Mouse (Mus musculus): ENCODE measurements at regions not wholly inside any gene's neighbourhood (a gene's known extent, or its start where the extent isn't known, plus 50 kb on each side); places are given as distances from the start of the nearest gene placed in this dataset.

DNA sequence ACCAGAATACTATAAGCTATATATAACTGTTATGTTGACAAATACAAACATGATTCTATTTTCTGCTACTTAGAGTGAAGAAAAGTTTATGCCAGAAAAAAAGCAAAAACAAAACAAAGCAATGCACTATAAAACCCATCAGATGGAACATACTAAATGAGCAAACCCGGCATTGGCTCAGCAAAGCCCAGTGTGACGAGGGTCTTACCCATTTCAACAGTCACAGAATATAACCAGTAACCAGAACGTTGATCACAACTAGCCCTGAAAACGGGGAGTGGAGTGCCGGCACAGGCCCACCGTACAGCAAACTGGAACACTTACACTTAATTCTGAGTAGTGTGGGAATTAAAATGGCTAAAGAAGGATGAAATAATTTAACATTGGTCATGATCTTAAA is 66.0 kb upstream of the BC052040 start:
- no peaks in the 10 kb centered on the region for H3K79me3 ChIP-seq (ENCODE audit: low read depth)
- H3K36me3 ChIP-seq (ENCODE audit: control insufficient read depth, insufficient read depth), result no peaks in the 10 kb centered on the region
- H3K4me3 ChIP-seq (ENCODE audit: insufficient read depth, poor library complexity, severe bottlenecking), result no peak overlapping the region
- TF ChIP-seq FOSL1 (IDR thresholded peaks at IDR 0.05; ENCODE audit: insufficient read depth, low read length, poor library complexity, severe bottlenecking), result no peak
- TF ChIP-seq MYOG (IDR thresholded peaks at IDR 0.05; ENCODE audit: control insufficient read depth, extremely low read depth, insufficient read length), result no peak
- no peak for TF ChIP-seq MYOD1 (IDR thresholded peaks at IDR 0.05; ENCODE audit: control insufficient read depth, insufficient read length, low read depth)
- no peak for TF ChIP-seq CTCF (IDR thresholded peaks at IDR 0.05; ENCODE audit: control insufficient read depth, insufficient read depth, insufficient read length)
- no peak for TF ChIP-seq MAX (IDR thresholded peaks at IDR 0.05)
- no peak for TF ChIP-seq CEBPB (IDR thresholded peaks at IDR 0.05; ENCODE audit: low read depth)
- no peak for TF ChIP-seq USF1 (IDR thresholded peaks at IDR 0.05; ENCODE audit: low read depth)
- no peaks in the 10 kb centered on the region for H3K79me2 ChIP-seq (ENCODE audit: control insufficient read depth, insufficient read depth)
- H3ac ChIP-seq (ENCODE audit: control insufficient read depth, insufficient read length, low read depth), result no peak overlapping the region
- H3K27me3 ChIP-seq (ENCODE audit: control insufficient read depth, insufficient read depth, insufficient read length), result no peaks in the 10 kb centered on the region

DNA sequence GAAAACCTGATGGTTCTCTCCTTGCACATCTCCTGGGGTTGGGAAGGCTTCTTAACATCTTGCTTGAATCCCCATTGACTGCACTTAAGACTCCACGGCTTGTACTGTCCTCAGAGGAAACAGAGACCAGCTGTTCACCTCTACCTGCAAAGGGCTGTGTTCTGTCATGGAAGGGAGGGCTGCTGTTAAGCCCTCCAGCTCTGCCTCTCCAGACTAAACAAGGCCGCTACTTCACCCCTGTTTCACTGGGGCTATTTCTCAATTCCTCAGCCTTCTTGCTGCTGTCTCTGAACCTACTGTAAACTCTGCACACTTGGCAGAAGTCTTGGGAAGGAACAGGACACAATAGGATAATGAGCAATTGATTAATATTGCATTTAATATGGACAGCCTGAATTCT is 64.7 kb upstream of the BC052040 start:
- no peaks in the 10 kb centered on the region for H3K79me2 ChIP-seq (ENCODE audit: control insufficient read depth, insufficient read depth)
- no peaks in the 10 kb centered on the region for H3K36me3 ChIP-seq (ENCODE audit: control insufficient read depth, insufficient read depth)
- no peak overlapping the region for H3K4me3 ChIP-seq (ENCODE audit: insufficient read depth, poor library complexity, severe bottlenecking)
- no peak for TF ChIP-seq USF1 (IDR thresholded peaks at IDR 0.05; ENCODE audit: low read depth)
- TF ChIP-seq MYOG (IDR thresholded peaks at IDR 0.05; ENCODE audit: control insufficient read depth, extremely low read depth, insufficient read length), result no peak
- no peak for TF ChIP-seq CEBPB (IDR thresholded peaks at IDR 0.05; ENCODE audit: low read depth)
- TF ChIP-seq FOSL1 (IDR thresholded peaks at IDR 0.05; ENCODE audit: insufficient read depth, low read length, poor library complexity, severe bottlenecking), result no peak
- no peak for TF ChIP-seq MAX (IDR thresholded peaks at IDR 0.05)
- no peak overlapping the region for H3ac ChIP-seq (ENCODE audit: control insufficient read depth, insufficient read length, low read depth)
- H3K27me3 ChIP-seq (ENCODE audit: control insufficient read depth, insufficient read depth, insufficient read length), result no peaks in the 10 kb centered on the region
- H3K79me3 ChIP-seq (ENCODE audit: low read depth), result no peaks in the 10 kb centered on the region

DNA sequence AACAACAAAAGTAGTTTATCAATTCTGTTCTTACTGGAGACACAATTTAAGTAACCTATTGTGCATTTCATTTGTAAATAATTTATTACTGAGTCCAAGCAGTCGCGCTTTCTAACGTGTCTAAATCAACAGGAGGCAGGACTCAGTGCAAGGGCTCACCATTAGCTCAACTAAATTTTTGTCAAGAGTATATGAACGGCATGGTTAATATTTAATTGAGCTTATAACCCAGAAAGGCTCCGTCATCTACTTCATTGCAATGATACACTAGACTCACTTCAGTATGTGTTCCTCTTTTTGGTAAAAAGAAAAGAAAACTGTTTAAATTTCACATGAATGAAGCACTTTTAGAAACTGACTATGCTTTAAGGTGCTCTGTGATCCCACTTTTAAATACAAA is 61.5 kb upstream of the BC052040 start:
- H3K4me3 ChIP-seq (ENCODE audit: insufficient read depth, poor library complexity, severe bottlenecking), result no peak overlapping the region
- H3K27me3 ChIP-seq (ENCODE audit: control insufficient read depth, insufficient read depth, insufficient read length), result no peaks in the 10 kb centered on the region
- TF ChIP-seq CTCF (IDR thresholded peaks at IDR 0.05; ENCODE audit: control insufficient read depth, insufficient read depth, insufficient read length), result no peak
- no peak for TF ChIP-seq CEBPB (IDR thresholded peaks at IDR 0.05; ENCODE audit: low read depth)
- no peak for TF ChIP-seq FOSL1 (IDR thresholded peaks at IDR 0.05; ENCODE audit: insufficient read depth, low read length, poor library complexity, severe bottlenecking)
- no peak for TF ChIP-seq MYOD1 (IDR thresholded peaks at IDR 0.05; ENCODE audit: control insufficient read depth, insufficient read length, low read depth)
- no peak for TF ChIP-seq MYOG (IDR thresholded peaks at IDR 0.05; ENCODE audit: control insufficient read depth, extremely low read depth, insufficient read length)
- no peak for TF ChIP-seq USF1 (IDR thresholded peaks at IDR 0.05; ENCODE audit: low read depth)
- TF ChIP-seq MAX (IDR thresholded peaks at IDR 0.05), result no peak
- no peaks in the 10 kb centered on the region for H3K79me3 ChIP-seq (ENCODE audit: low read depth)
- no peaks in the 10 kb centered on the region for H3K79me2 ChIP-seq (ENCODE audit: control insufficient read depth, insufficient read depth)
- H3K36me3 ChIP-seq (ENCODE audit: control insufficient read depth, insufficient read depth), result no peaks in the 10 kb centered on the region
- no peak overlapping the region for H3ac ChIP-seq (ENCODE audit: control insufficient read depth, insufficient read length, low read depth)

DNA sequence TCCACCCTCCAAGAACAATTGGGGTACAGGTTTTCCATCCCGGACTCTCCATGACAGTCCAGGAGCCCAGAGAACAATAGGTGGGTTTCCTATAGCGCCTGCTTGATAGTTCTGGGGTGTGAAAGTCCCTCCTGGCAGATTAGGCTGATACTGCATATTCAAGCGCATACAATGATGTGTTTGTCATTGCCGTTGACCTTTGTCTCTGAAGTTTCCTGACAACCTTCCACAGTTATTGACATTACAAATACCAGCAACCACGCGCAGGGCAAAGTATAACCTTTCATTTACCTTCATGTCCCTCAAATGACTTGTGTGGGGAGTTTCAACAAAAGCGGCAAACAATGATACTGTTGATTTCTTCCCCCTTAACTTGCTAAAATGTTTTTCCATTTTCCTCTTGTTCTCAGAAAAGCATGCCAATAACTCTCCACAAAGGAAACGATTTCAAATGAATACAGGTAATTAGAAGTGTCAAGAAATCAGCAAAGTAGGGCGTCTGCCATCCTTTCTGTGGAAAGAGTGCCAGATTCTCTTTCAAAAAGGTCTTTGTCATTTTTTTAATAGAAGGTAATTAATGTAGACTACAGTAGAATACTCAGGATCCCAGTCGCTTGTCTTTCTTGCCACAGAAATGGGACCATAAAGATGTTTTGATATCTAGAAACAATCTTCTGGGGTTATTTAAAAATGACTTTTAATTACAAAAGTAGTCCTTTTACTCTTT is 60.9 kb upstream of the BC052040 start:
- no peaks in the 10 kb centered on the region for H3K27me3 ChIP-seq (ENCODE audit: control insufficient read depth, insufficient read depth, insufficient read length)
- H3ac ChIP-seq (ENCODE audit: control insufficient read depth, insufficient read length, low read depth), result no peak overlapping the region
- H3K36me3 ChIP-seq (ENCODE audit: control insufficient read depth, insufficient read depth), result no peaks in the 10 kb centered on the region
- no peak for TF ChIP-seq MAX (IDR thresholded peaks at IDR 0.05)
- no peak for TF ChIP-seq CTCF (IDR thresholded peaks at IDR 0.05; ENCODE audit: control insufficient read depth, insufficient read depth, insufficient read length)
- TF ChIP-seq CEBPB (IDR thresholded peaks at IDR 0.05; ENCODE audit: low read depth), result no peak
- H3K79me2 ChIP-seq (ENCODE audit: control insufficient read depth, insufficient read depth), result no peaks in the 10 kb centered on the region
- H3K79me3 ChIP-seq (ENCODE audit: low read depth), result no peaks in the 10 kb centered on the region
- H3K4me3 ChIP-seq (ENCODE audit: insufficient read depth, poor library complexity, severe bottlenecking), result no peak overlapping the region

DNA sequence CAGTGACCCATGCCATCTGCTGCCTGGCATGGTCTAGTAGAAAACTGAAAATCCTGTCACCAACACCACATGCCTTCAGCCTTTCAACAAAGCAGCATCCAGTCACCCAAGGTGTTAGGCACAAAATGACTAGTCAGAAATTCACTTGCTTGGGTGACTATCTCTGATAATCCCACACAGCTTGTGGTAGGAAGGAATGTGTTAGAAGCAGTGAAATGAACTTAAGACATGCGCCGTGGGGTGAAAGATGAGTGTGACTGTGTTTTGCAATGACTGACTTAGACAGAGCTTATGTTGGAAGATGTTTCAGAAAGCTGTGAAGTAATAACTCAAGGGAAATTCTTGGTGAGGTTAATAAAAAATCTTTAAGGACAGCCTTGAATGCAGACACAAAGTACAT is 51.6 kb upstream of the BC052040 start:
- H3K27me3 ChIP-seq (ENCODE audit: control insufficient read depth, insufficient read depth, insufficient read length), result no peaks in the 10 kb centered on the region
- no peaks in the 10 kb centered on the region for H3K36me3 ChIP-seq (ENCODE audit: control insufficient read depth, insufficient read depth)
- no peak overlapping the region for H3K4me3 ChIP-seq (ENCODE audit: insufficient read depth, poor library complexity, severe bottlenecking)
- TF ChIP-seq MAX (IDR thresholded peaks at IDR 0.05) (no peak), MYOD1 (IDR thresholded peaks at IDR 0.05; ENCODE audit: control insufficient read depth, insufficient read length, low read depth) (no peak), USF1 (IDR thresholded peaks at IDR 0.05; ENCODE audit: low read depth) (no peak), CEBPB (IDR thresholded peaks at IDR 0.05; ENCODE audit: low read depth) (no peak), CTCF (IDR thresholded peaks at IDR 0.05; ENCODE audit: control insufficient read depth, insufficient read depth, insufficient read length) (no peak), MYOG (IDR thresholded peaks at IDR 0.05; ENCODE audit: control insufficient read depth, extremely low read depth, insufficient read length) (no peak), FOSL1 (IDR thresholded peaks at IDR 0.05; ENCODE audit: insufficient read depth, low read length, poor library complexity, severe bottlenecking) (no peak)
- H3K79me3 ChIP-seq (ENCODE audit: low read depth), result no peaks in the 10 kb centered on the region
- H3K79me2 ChIP-seq (ENCODE audit: control insufficient read depth, insufficient read depth), result no peaks in the 10 kb centered on the region
- no peak overlapping the region for H3ac ChIP-seq (ENCODE audit: control insufficient read depth, insufficient read length, low read depth)

Measured in C2C12 (cell line).